Mouse (Mus musculus) hindbrain, embryonic 14.5 days (tissue): ENCODE measurements at regions not wholly inside any gene's neighbourhood (a gene's known extent, or its start where the extent isn't known, plus 50 kb on each side); places are given as distances from the start of the nearest gene placed in this dataset.

Experiments used
- ATAC-seq: fragments of 200-750 bp; cut with Nextera tagmentation; 2 replicates; pipeline ENCODE4 v1.8.0; 2017; ENCODE audit warnings: moderate number of reproducible peaks, mild to moderate bottlenecking, moderate TSS enrichment, moderate library complexity; ENCODE audit not compliant: low FRiP score
- DNase-seq: peaks from one replicate; pipeline ENCODE4 v3.0.0-alpha.2; 2015; ENCODE audit warnings: low spot score
- H3K27ac ChIP-seq: fragments of 300-500 bp; sonication (generic); 2 replicates; pipeline ENCODE4 v1.5.1; 2014; ENCODE audit warnings: mild to moderate bottlenecking, moderate library complexity
- H3K27me3 ChIP-seq: fragments of 300-500 bp; sonication (generic); 2 replicates; pipeline ENCODE4 v1.6.1; 2014; ENCODE audit warnings: mild to moderate bottlenecking, low read length, mixed read lengths; ENCODE audit not compliant: control insufficient read depth, insufficient read depth
- H3K36me3 ChIP-seq: fragments of 300-500 bp; sonication (generic); replicated peaks from 2 replicates; pipeline ENCODE4 v1.6.1; 2014; ENCODE audit not compliant: control insufficient read depth, insufficient read depth
- H3K4me1 ChIP-seq: fragments of 300-500 bp; sonication (generic); replicated peaks from 2 replicates; pipeline ENCODE4 v1.6.1; 2014; ENCODE audit warnings: antibody characterized with exemption, low read length, mixed read lengths; ENCODE audit not compliant: control insufficient read depth, insufficient read depth
- H3K4me2 ChIP-seq: fragments of 300-500 bp; sonication (generic); replicated peaks from 2 replicates; pipeline ENCODE4 v1.6.1; 2014; ENCODE audit warnings: mild to moderate bottlenecking, moderate library complexity
- H3K4me3 ChIP-seq: fragments of 300-500 bp; sonication (generic); replicated peaks from 2 replicates; pipeline ENCODE4 v1.5.1; 2014; ENCODE audit warnings: mild to moderate bottlenecking, low read length
- H3K9ac ChIP-seq: fragments of 300-500 bp; sonication (generic); 2 replicates; pipeline ENCODE4 v1.6.1; 2014
- H3K9me3 ChIP-seq: fragments of 300-500 bp; sonication (generic); 2 replicates; pipeline ENCODE4 v1.6.1; 2016; ENCODE audit warnings: low read length; ENCODE audit not compliant: control insufficient read depth
- WGBS: fragments of 180-500 bp; shearing (Covaris S2); extraction: QIAGEN DNeasy Blood & Tissue Kit; methylation state at CpG from one replicate; pipeline ENCODE4 v1.1.7; 2014; 5-methylcytosine and 5-hydroxymethylcytosine counted together

DNA sequence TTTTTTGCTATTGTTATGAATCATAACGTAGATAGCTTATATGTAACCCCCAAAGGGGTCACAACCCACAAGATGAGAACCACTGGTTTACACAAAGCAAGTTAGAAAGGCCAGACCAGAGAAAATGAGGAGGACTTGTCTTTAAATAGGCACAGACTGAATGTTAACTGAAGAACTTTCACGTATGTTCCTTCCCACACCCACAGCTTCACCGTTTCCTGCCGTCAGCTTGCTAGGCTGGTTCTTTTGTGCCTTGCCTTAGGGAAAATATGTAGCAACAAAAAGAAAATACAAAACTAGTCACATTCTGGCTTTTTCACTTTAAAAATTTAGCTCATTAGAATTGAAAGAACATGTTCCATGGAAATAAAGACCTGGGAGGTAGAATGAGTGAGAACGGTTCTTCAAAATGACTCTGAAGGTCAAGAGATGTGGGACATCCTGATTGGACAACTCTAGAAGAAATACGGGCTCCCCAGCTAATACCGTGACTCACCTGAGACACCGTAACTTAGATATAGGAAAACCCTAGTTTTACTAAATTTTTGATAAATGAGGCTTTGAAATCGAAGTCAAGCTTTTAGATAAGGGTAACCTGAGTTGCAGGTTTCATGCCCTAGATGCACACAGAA lies 57.2 kb upstream of the Gm47985 start:
- no peak overlapping the region for H3K4me3 ChIP-seq
- H3K27me3 ChIP-seq: no peaks in the 10 kb centered on the region
- H3K9ac ChIP-seq: no peak overlapping the region
- DNase-seq: no peak
- H3K27ac ChIP-seq: no peak overlapping the region
- no peak for ATAC-seq
- no peaks in the 10 kb centered on the region for H3K36me3 ChIP-seq
- H3K4me2 ChIP-seq: no peak overlapping the region
- no peaks in the 10 kb centered on the region for H3K4me1 ChIP-seq
- 92% methylated on average over 9 of the region's 9 CpGs for WGBS
- H3K9me3 ChIP-seq: no peaks in the 10 kb centered on the region

DNA sequence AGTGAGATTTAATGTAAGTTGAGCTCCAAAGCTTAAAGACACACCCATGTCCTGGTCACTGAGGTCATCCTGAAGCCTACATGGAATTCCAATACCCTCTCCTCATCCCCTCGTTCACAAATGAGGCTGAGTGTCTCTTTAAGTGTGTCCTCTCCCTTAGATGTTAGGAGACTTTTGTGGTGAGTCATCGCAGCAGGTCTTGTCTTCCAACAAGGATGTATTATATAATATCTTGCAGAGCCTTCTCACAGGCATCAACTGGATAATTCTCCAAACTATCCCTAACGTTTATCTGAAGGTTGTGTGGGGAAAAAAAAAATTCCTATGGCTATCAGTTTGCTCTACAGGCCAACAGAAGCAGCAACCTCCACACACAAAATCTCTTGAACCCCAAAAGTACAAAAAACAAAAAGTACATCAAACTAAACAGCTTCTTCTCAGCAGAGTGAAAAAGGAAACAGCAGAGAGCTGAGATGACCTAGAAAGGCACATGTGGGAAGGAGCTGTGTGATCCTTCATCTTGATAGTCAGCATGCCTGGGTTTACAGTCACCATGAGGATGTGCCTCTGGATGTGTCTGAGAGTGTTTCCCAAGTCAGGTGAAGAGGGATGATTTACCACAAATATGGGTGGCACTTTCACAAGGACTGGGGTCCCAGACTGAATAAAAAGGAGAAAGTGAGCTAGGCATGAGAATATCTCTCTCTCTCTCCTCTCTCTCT lies 56.4 kb upstream of the Gm47985 start:
- H3K4me3 ChIP-seq: no peak overlapping the region
- no peaks in the 10 kb centered on the region for H3K36me3 ChIP-seq
- no peaks in the 10 kb centered on the region for H3K27me3 ChIP-seq
- H3K9me3 ChIP-seq: no peaks in the 10 kb centered on the region
- WGBS: 80% methylated on average over 3 of the region's 3 CpGs
- no peak for DNase-seq
- H3K9ac ChIP-seq: no peak overlapping the region
- no peak overlapping the region for H3K4me2 ChIP-seq
- H3K4me1 ChIP-seq: no peaks in the 10 kb centered on the region
- no peak for ATAC-seq
- no peak overlapping the region for H3K27ac ChIP-seq

DNA sequence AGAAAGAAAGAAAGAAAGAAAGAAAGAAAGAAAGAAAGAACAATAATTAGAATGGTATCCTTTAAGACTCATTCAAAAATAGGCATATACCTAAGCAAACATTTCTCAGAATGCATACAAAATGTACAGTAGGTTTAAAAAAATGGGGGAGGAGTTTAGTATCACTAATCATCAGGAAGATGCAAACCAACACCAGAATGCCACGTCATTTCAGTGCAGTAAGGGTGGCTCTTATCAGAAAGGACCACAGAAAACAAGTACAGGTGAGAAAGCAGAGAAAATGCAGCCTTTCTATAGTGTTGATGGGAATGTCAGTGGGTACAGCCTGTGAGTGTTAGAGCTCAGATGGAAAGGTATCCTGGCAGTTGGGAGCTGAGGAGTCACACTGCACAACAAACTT lies 55.6 kb upstream of the Gm47985 start:
- Histone ChIP-seq H3K9ac (no peak overlapping the region), H3K27me3 (no peaks in the 10 kb centered on the region), H3K4me2 (no peak overlapping the region), H3K4me3 (no peak overlapping the region), H3K27ac (no peak overlapping the region), H3K9me3 (no peaks in the 10 kb centered on the region), H3K4me1 (no peaks in the 10 kb centered on the region), H3K36me3 (no peaks in the 10 kb centered on the region)
- ATAC-seq: no peak
- no peak for DNase-seq
- 63% methylated on average over 1 of the region's 1 CpGs for WGBS

DNA sequence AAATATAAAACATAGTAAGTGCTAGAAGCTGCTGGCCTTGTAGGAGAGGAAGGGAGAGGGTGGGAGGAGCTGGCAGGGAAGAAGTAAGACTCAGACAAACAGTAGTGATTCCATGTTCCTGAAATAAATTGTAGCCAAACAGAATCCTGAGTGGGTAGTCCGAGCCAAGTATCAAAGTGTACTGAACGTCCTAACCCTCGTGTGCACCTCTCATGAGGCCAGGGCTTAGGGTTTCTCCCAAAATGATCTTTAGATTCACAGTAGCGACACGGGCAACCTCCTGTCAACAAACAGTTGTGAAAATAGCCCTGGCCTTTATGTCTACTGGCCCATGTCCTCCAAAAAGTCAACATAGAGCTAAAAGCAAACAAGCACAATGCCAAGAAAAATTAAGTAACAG lies 54.3 kb upstream of the Gm47985 start:
- H3K9ac ChIP-seq: no peak overlapping the region
- DNase-seq (no peak), ATAC-seq (no peak)
- no peak overlapping the region for H3K4me2 ChIP-seq
- H3K27ac ChIP-seq: no peak overlapping the region
- H3K36me3 ChIP-seq: no peaks in the 10 kb centered on the region
- no peaks in the 10 kb centered on the region for H3K27me3 ChIP-seq
- H3K4me1 ChIP-seq: no peaks in the 10 kb centered on the region
- H3K4me3 ChIP-seq: no peak overlapping the region
- WGBS: 83% methylated on average over 5 of the region's 5 CpGs
- H3K9me3 ChIP-seq: no peaks in the 10 kb centered on the region

DNA sequence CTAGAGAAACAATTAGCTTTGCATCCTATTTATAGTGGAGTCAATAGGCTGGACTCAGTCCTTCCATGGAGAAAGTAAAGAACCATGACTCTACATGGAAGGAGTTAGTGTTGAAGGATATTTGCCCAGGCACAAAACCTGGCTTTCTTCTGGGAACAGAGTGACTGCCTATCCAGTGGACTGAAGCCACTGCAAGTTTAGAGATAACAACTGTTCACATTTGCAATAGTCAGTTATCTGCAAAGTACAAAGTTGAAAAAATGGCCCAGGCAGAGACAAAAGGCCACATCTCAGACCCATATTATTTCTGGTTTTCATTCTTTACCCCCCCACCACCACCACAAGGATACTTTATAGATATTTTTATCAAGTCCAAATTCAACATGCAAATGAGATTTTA lies 53.4 kb upstream of the Gm47985 start:
- Histone ChIP-seq H3K4me2 (no peak overlapping the region), H3K9ac (no peak overlapping the region), H3K9me3 (no peaks in the 10 kb centered on the region), H3K36me3 (no peaks in the 10 kb centered on the region), H3K4me3 (no peak overlapping the region), H3K4me1 (no peaks in the 10 kb centered on the region), H3K27ac (no peak overlapping the region), H3K27me3 (no peaks in the 10 kb centered on the region)
- DNase-seq: no peak
- no peak for ATAC-seq

DNA sequence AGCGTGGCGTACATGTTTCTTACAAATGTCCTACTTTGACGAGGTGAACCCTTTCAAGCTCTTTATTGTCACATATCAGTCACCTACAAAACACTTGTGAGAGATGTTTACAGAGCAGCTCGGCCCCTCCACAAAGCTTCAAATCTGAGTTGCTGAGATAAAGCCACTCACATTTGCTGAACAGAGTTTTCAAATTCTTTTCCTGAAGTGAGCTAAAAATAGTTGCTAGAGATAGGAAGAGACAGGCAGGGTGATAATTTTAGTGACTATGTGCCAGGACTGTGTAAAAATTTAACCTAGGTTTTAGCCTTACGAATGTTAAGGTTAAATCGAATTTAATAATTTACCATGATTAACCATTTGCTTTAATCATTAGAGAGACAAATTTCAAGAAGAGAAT lies 52.3 kb upstream of the Gm47985 start:
- no peak overlapping the region for H3K9ac ChIP-seq
- no peak overlapping the region for H3K27ac ChIP-seq
- WGBS: 76% methylated on average over 6 of the region's 6 CpGs
- no peaks in the 10 kb centered on the region for H3K36me3 ChIP-seq
- H3K4me3 ChIP-seq: no peak overlapping the region
- no peaks in the 10 kb centered on the region for H3K27me3 ChIP-seq
- DNase-seq: no peak
- H3K9me3 ChIP-seq: no peaks in the 10 kb centered on the region
- H3K4me1 ChIP-seq: no peaks in the 10 kb centered on the region
- no peak overlapping the region for H3K4me2 ChIP-seq
- no peak for ATAC-seq

DNA sequence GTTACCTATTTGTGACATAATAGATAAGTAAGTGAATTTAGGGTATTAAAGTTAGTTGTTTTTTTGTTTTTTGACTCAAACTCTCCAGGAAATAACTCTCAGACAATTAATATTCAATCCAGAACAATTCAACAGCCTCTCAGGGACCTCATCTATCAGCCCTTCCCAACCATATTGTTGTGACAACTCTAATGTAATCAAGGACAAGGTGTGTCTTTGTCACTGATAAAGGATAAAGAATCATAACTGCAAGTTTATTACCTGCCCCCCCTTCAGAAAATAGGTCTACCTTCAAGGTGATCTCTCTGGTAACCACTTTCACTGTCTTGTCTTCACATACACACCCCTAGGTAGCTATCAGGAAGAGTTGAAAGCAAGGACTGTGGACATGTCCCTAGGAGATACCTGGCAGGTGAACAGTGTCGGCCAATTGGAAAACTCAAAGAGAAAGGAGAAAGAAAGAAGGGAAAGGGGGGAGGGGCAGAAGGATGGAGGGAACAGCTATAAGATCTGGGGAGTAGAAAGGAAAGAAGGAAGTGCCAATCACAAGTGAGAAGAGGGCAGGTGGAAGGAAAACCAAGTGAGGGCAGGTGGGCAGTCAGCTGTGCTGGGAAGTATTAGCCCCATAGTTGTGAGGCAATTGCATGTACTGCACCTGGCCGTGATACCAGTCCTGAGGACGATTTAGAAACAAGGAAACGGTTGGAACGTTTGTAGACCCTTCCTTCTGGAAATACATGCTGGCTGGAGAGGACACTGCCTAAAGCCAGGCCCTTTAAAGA lies 51.3 kb upstream of the Gm47985 start:
- H3K4me3 ChIP-seq: no peak overlapping the region
- H3K9me3 ChIP-seq: no peaks in the 10 kb centered on the region
- no peak overlapping the region for H3K27ac ChIP-seq
- 90% methylated on average over 5 of the region's 5 CpGs for WGBS
- no peak for ATAC-seq
- H3K4me1 ChIP-seq: no peaks in the 10 kb centered on the region
- no peaks in the 10 kb centered on the region for H3K36me3 ChIP-seq
- no peak overlapping the region for H3K4me2 ChIP-seq
- DNase-seq: no peak
- no peaks in the 10 kb centered on the region for H3K27me3 ChIP-seq
- no peak overlapping the region for H3K9ac ChIP-seq

DNA sequence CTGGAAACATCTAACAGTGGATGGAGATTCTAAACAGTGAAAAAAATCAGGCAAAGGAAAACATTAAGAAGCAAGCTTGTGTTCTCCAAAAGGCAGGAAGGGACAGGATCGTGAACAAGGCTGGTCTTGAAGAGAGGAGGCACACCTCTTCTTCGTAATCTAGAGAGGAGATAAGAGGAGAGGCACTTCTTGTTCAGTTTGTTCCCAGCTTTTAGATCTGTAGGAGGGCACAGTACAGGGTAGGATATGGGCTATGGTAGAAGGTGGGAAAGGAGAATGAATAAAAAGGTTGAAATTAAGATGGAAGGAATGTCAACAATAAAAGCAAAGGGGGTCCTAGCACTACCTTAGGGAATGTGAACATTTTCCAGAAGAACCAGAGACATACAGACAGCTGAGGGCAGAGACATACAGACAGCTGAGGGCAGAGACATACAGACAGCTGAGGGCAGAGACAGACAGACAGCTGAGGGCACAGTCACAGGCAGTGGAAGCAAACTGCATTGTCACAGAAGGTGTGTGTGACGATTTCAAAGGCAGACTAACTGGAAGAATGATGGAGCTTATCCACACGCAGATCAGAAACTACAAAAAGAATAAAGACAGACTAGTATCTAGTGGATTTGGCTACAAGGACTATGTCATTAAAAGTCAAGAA lies 50.6 kb upstream of the Gm47985 start:
- 83% methylated on average over 4 of the region's 4 CpGs for WGBS

More for the DNA sequence above, 50.6 kb upstream of the Gm47985 start:
- H3K9me3 ChIP-seq: no peaks in the 10 kb centered on the region
- no peak overlapping the region for H3K9ac ChIP-seq
- no peaks in the 10 kb centered on the region for H3K27me3 ChIP-seq
- H3K4me3 ChIP-seq: no peak overlapping the region
- no peaks in the 10 kb centered on the region for H3K4me1 ChIP-seq
- H3K27ac ChIP-seq: no peak overlapping the region
- H3K4me2 ChIP-seq: no peak overlapping the region
- ATAC-seq (no peak), DNase-seq (no peak)
- no peaks in the 10 kb centered on the region for H3K36me3 ChIP-seq
